Mouse (Mus musculus): Measurements from ENCODE around the gene Frzb.

DNA sequence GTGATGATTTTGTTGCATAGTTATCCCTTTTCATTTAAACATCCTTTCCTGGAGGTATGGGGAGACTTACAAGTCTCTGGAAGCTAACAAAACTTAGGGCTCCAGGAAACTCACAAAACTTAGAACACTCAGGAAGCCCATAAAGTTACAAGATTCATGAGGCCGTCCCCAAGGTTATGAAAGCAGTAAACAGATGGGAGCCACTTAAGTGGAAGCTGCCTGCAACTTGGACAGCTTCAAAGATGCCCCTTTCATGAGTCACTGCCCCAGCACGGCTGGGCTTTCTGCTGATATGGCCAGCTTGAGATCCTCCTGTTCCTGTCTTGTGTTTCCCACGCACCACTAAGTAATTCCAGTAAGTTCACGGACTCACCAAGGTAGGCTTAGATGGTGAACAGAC lies 63.0 kb downstream of the Frzb start:
- no peak for TF ChIP-seq CTCF (IDR thresholded peaks at IDR 0.05; ENCODE audit: low read depth, low read length)
- TF ChIP-seq POLR2A (IDR thresholded peaks at IDR 0.05; ENCODE audit: insufficient read depth, low read length): no peak
